Mouse (Mus musculus) skeletal muscle tissue, adult 2 months (tissue): ENCODE data around the gene Acyp1.

Source experiments
- DNase-seq: peaks from one replicate; pipeline ENCODE4 v3.0.0-alpha.2; 2012; ENCODE audit warnings: low read depth, low spot score

Gene Acyp1

GRCm38 (mm10) chr12:85233376-85234358 lies 54.6 kb downstream of the Acyp1 start:
- no peak for DNase-seq

- DNase-seq, result no peak
These were observed 60.2 kb downstream of the Acyp1 start for GRCm38 (mm10) chr12:85227876-85228599.

GRCm38 (mm10) chr12:85227227-85227626 lies 61.0 kb downstream of the Acyp1 start:
- peak; percentile 84 for DNase-seq
